ENCODE assay signal across 7 mouse cellular contexts in the genomic region with DNA sequence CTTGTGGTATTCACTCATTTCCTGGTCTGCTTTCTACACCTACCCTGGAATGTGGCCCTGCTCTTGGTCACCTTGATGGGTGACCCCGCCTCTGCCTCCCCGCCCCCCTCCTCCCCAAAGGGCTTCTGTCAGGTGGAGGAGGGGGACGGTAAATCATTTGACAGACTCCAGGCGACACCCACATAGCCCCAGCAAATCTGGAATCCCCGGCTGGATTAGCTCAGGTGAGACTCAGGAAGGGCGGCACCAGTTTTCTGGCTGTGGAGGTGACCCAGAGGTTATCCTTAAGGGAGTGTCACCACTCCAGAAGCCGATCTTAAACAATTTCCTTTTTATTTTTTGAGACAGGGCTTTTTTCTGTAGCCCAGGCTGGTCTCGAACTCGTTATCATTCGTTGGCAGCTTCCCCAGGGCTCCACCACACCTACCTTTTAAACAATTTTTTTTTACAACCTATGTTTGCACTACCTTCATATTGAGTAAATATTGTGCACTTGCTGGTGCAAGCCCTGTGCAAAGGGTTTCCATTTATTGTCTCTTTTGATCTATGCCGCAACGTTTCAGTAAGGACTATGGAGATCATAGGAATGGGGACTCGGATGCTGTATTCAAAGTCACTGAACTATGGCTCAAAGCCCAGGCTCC. TPM values are rescaled to one million over a fixed set of nuclear protein-coding genes. Genes with fewer than 3 reads are reported as not detected.
A peak's percentile ranks its signal among the peaks of the same experiment; 100 is the strongest.
DNase-seq lines count a peak whose midpoint lies in the region; ATAC-seq and TF ChIP-seq lines count a peak whose summit lies in the region.

No protein-coding gene starts in this region.

- TF ChIP-seq POLR2A in kidney, adult 2 months (IDR thresholded peaks at IDR 0.05; ENCODE audit: low read depth, low read length) = no peak

- peak overlapping the region; percentile 95 for H3K27ac ChIP-seq in forebrain, embryonic 10.5 days
- H3K27ac ChIP-seq in kidney, adult 2 months (ENCODE audit: insufficient read depth, low read depth, low read length) = peak overlapping the region; percentile 88
- peak overlapping the region; percentile 89 for H3K27ac ChIP-seq in lung, embryonic 16.5 days (ENCODE audit: low read length)
- peak overlapping the region; percentile 100 for H3K27ac ChIP-seq in stomach, postnatal 0 days (replicated peaks)

- H3K9ac ChIP-seq in lung, embryonic 16.5 days (ENCODE audit: low read length) = peak overlapping the region; percentile 94
- H3K9ac ChIP-seq in stomach, postnatal 0 days (ENCODE audit: low read length) = peak overlapping the region; percentile 99

- TF ChIP-seq EP300 in stomach, postnatal 0 days (optimal IDR thresholded peaks at IDR 0.05) = peak; percentile 57

- H3K9me3 ChIP-seq in forebrain, embryonic 10.5 days = no peaks in the 10 kb centered on the region
- no peaks in the 10 kb centered on the region for H3K9me3 ChIP-seq in lung, embryonic 16.5 days (ENCODE audit: control insufficient read depth, low read length)
- H3K9me3 ChIP-seq in stomach, postnatal 0 days (ENCODE audit: control insufficient read depth, low read length) = no peaks in the 10 kb centered on the region

- 13% methylated on average over 13 of the region's 13 CpGs for WGBS in forebrain, embryonic 10.5 days
- 13% methylated on average over 13 of the region's 13 CpGs for WGBS in kidney, adult 2 months
- WGBS in lung, embryonic 16.5 days = 18% methylated on average over 13 of the region's 13 CpGs
- 19% methylated on average over 13 of the region's 13 CpGs for WGBS in stomach, postnatal 0 days

- peak; percentile 21 for DNase-seq in urinary bladder, postnatal 25 days (ENCODE audit: low spot score)
- DNase-seq in urinary bladder, adult 2 months (ENCODE audit: low spot score) = no peak
- no peak for DNase-seq in forebrain, embryonic 10.5 days (ENCODE audit: extremely low spot score, low spot score)
- DNase-seq in kidney, adult 2 months = peak; percentile 63
- peak; percentile 80 for DNase-seq in stomach, postnatal 0 days (ENCODE audit: low spot score)
- no peak for DNase-seq in gastrocnemius, postnatal 25 days

- H3K4me1 ChIP-seq in forebrain, embryonic 10.5 days = peaks cover 29% of the 10 kb centered on the region
- H3K4me1 ChIP-seq in kidney, adult 2 months (ENCODE audit: control insufficient read depth, insufficient read depth, low read length) = peaks cover 13% of the 10 kb centered on the region; the same call in 1 of the 2 replicates
- H3K4me1 ChIP-seq in lung, embryonic 16.5 days (replicated peaks; ENCODE audit: control insufficient read depth, insufficient read depth, low read length) = peaks cover 18% of the 10 kb centered on the region
- no peaks in the 10 kb centered on the region for H3K4me1 ChIP-seq in stomach, postnatal 0 days (replicated peaks; ENCODE audit: control insufficient read depth, insufficient read depth)

- TF ChIP-seq CTCF in kidney, adult 2 months (conservative IDR thresholded peaks at IDR 0.05; ENCODE audit: insufficient read depth, insufficient read length, low read depth, low read length) = no peak
- no peak for TF ChIP-seq CTCF in stomach, postnatal 0 days (IDR thresholded peaks at IDR 0.05; ENCODE audit: low read depth)

- ATAC-seq in lung, embryonic 16.5 days (ENCODE audit: low read depth) = 0 out of 2 replicates have a peak, but pooled peaks have one; percentile 7
- ATAC-seq in stomach, postnatal 0 days (ENCODE audit: low FRiP score, low TSS enrichment) = peak; percentile 83

- peak overlapping the region; percentile 79 for H3K4me3 ChIP-seq in forebrain, embryonic 10.5 days
- peak overlapping the region; percentile 82 for H3K4me3 ChIP-seq in kidney, adult 2 months (ENCODE audit: insufficient read depth, low read depth, low read length)
- peak overlapping the region; percentile 75 for H3K4me3 ChIP-seq in lung, embryonic 16.5 days (ENCODE audit: low read length)
- peak overlapping the region; percentile 69 for H3K4me3 ChIP-seq in stomach, postnatal 0 days (ENCODE audit: low read depth, low read length)

- H3K36me3 ChIP-seq in forebrain, embryonic 10.5 days (replicated peaks) = no peaks in the 10 kb centered on the region
- H3K36me3 ChIP-seq in kidney, adult 2 months (ENCODE audit: control insufficient read depth, insufficient read depth, low read length) = no peaks in the 10 kb centered on the region
- no peaks in the 10 kb centered on the region for H3K36me3 ChIP-seq in lung, embryonic 16.5 days (ENCODE audit: control insufficient read depth, insufficient read depth, low read length)
- no peaks in the 10 kb centered on the region for H3K36me3 ChIP-seq in stomach, postnatal 0 days (ENCODE audit: control insufficient read depth, insufficient read depth, low read length)

- no peaks in the 10 kb centered on the region for H3K27me3 ChIP-seq in forebrain, embryonic 10.5 days (ENCODE audit: poor library complexity, severe bottlenecking)
- no peaks in the 10 kb centered on the region for H3K27me3 ChIP-seq in kidney, adult 2 months (replicated peaks; ENCODE audit: control insufficient read depth, insufficient read depth, low read length)
- no peaks in the 10 kb centered on the region for H3K27me3 ChIP-seq in lung, embryonic 16.5 days (ENCODE audit: control insufficient read depth, insufficient read depth, low read depth, low read length)
- no peaks in the 10 kb centered on the region for H3K27me3 ChIP-seq in stomach, postnatal 0 days (ENCODE audit: control insufficient read depth, insufficient read depth, low read length)

- peak overlapping the region; percentile 64 for H3K4me2 ChIP-seq in lung, embryonic 16.5 days (ENCODE audit: low read depth, low read length)
- peak overlapping the region; percentile 60 for H3K4me2 ChIP-seq in stomach, postnatal 0 days (replicated peaks; ENCODE audit: low read depth)

RNA-seq across cellular contexts. Expression of a gene that starts 0.8 kb away (rescaled TPM):
- polyA plus RNA-seq in urinary bladder, adult 2 months (2012; rRNA removed) = 49.5 and 51.5 TPM in 2 replicates
- polyA plus RNA-seq in forebrain, embryonic 10.5 days (2016; fragmentation: Nextera tagmentation; extraction: Ambion mirVana) = 8.8 and 10.3 TPM in 2 replicates
- polyA plus RNA-seq in kidney, adult 2 months (2012; rRNA removed) = 10.4 and 12.2 TPM in 2 replicates
- 11.8 and 12.3 TPM in 2 replicates for polyA plus RNA-seq in lung, embryonic 16.5 days (2015; fragmentation: Nextera tagmentation; extraction: Ambion mirVana)
- 12.3 and 14.3 TPM in 2 replicates for polyA plus RNA-seq in stomach, postnatal 0 days (2015; fragmentation: Nextera tagmentation; extraction: Ambion mirVana)
- 10 to 100 TPM; 25.0 to 27.9 TPM for total RNA-seq in gastrocnemius, postnatal 25 days (2021)

RNA-seq across cellular contexts. Expression of a gene that starts 41.4 kb away (rescaled TPM):
- polyA plus RNA-seq in urinary bladder, adult 2 months (2012; rRNA removed) = 19.4 and 21.2 TPM in 2 replicates
- 64.3 and 68.1 TPM in 2 replicates for polyA plus RNA-seq in forebrain, embryonic 10.5 days (2016; fragmentation: Nextera tagmentation; extraction: Ambion mirVana)
- polyA plus RNA-seq in kidney, adult 2 months (2012; rRNA removed) = 12.3 and 14.2 TPM in 2 replicates
- polyA plus RNA-seq in lung, embryonic 16.5 days (2015; fragmentation: Nextera tagmentation; extraction: Ambion mirVana) = 55.5 and 59.7 TPM in 2 replicates
- 25.9 and 28.5 TPM in 2 replicates for polyA plus RNA-seq in stomach, postnatal 0 days (2015; fragmentation: Nextera tagmentation; extraction: Ambion mirVana)
- total RNA-seq in gastrocnemius, postnatal 25 days (2021) = 1 to 10 TPM; 5.8 to 6.0 TPM

Comparison
In these comparisons a context has a peak if more than half of its experiments do, and no peak if none do; other contexts are left out.
1. DNase-seq: peak in urinary bladder, postnatal 25 days (single experiment), kidney, adult 2 months (single experiment) and stomach, postnatal 0 days (single experiment); none in urinary bladder, adult 2 months (single experiment), forebrain, embryonic 10.5 days (single experiment) and gastrocnemius, postnatal 25 days (single experiment).
2. Peak in every context shown above with its lines, with median percentiles within 50 percentile points of each other: H3K27ac ChIP-seq and H3K4me3 ChIP-seq.